Mouse (Mus musculus) naive thymus-derived CD4-positive, alpha-beta T cell, adult 2 months (primary cell): ENCODE results near the gene Cabin1.
A peak's percentile ranks its signal among the peaks of the same experiment; 100 is the strongest.

ENCODE experiments used
- DNase-seq: peaks from one replicate; pipeline ENCODE4 v3.0.0-alpha.2; 2011; ENCODE audit warnings: low read depth

Gene Cabin1

DNA sequence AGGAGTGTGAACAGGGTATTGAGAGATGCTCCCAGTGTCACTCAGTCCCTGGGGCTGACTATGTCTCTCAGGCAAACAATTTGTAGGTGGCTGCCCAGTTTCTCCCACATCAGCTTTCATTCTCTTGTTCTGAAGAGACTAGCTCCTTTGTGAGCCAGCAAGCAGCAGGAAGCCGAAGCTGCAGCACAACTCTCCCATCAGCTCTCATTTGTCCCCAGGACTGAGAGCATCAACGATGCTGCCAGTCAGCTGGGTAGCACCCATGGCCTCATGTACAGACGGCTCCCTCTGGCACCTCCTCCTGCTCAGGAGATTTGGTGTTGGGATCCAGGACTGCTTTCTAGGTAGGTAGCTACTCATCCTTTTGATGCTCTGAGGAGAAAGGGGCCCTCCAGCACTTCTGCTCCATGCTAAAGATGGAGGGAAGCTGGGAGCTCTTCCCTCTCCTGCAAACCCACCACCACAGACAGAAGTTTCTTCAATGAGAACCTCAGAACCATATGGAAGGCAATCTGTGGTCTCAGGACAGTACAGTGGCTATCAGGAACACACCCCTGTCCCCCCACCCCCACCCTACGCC, 97.6 kb downstream of the Cabin1 start:
- peak; percentile 53 for DNase-seq

DNA sequence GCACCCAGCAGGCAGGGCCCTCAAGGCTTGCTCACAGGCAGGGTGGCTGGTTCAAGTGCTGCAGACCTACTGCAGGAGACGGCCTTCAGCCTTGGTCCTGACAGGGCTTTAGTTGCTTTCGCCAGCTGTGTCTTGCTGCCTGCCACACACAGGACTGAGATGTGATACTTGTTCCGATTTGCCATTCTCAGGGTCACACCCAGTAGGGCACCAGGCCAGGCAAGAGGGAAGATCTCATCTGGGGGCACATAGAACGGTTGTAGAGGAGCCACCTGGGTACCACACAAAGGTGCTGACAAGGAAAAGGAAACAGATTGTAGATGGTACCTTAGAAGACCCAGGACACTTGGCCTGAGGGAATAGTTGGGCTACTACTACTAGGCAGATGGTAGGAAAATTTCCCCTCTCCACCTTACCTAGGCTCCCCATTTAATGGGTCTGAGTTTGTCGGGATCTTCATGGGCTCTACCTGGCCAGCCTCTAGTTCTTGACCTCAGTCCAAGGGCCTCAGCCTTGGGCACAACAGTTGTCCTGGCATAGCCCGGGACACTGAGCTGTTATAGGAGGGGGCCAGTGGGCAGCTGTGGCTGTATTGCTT, 99.4 kb downstream of the Cabin1 start:
- no peak for DNase-seq

DNA sequence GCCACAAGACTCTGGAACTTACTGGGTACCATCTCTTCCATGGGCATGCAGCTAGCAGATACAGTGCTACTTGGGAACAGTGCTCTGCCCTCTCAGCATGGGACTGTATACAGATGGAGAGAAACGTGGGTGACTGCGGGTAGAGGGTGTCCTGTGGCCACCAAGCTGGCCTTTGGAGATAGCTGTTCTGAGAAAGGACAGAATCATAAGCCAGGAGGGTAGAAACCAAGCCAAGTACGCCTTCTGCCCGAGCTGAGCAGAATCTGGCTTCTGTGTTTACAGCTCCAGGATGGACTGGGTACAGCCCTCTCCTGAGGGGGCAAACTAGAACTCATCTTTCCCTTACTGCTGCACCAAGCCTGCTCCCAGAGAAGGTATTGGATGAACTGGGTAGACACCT, 101.6 kb downstream of the Cabin1 start:
- no peak for DNase-seq

DNA sequence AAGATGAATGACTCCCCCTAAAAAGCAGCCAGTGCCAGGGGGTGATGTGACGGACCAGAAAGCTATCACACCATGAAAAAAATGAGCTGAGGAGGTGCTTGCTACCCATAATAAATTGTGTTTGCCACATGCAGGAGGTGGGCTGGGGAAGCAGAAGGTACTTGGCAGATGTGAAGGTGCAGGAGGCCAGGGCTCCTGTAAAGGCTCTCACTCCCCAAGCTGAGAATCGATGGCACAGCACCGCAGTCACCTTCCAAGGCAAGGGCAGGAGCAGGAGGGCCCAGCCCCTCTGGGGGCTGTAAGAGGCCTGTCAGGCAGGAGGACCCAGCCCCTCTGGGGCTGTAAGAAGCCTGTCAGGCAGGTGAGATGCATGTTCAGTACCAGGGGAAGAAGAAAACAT, 102.3 kb downstream of the Cabin1 start:
- no peak for DNase-seq

DNA sequence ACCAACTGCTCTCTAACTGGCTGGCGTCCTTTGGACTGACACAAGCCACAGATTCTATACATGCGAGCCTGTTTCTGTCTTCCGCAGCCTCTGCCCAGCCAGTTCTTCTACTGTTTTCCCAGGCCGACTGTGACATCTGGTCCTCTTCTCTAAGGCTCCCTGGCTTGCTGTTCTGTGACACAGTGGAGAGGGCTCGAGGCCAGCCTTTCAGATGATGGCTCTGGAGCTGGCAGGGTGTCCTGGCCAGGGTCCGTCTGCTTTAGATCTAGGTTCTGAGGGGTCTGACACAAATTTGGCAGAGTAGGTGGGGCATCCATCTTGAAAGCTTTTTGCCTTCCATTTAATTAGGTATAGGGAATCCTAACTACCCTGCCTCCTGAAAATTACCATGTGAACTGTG, 102.8 kb downstream of the Cabin1 start:
- DNase-seq = no peak

DNA sequence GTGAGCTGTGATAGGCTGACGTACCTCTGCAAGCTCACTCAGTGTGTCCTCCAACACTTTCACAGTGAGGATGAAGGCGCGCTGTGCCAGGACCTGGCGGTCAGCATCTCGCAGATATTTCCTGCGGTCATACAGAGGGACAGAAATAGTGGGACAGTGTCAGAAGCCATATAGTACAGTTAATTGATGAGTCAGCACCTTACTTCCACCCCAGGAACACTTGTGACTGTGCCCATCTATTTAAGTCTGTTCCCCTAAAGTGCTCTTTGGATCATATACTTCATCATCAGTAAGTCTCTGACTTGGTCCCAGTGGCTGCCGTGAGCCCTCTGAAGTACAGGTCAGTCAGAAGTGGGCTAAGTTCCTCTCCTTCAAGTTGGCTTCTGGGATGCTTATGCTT, 106.4 kb downstream of the Cabin1 start:
- DNase-seq = no peak

DNA sequence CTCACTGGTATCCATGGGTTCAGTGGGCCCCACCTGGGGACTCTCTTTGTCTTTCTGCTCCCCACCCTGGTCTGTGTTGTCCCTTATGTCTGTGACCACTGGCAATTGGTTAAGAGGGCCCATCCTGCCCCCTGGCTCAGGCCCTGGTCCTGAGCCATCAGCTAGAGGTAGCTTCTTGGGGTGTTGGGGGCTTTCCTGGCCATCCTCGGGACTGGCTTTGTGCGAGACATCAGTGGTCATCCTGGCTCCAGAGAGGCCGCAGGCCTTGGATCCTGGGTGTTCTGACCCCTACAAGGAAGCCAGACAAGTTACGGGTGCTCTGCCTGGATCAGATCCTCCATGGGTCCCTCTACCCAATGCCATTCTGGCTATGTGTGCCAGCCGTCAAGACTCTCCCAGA, 107.0 kb downstream of the Cabin1 start:
- no peak for DNase-seq

DNA sequence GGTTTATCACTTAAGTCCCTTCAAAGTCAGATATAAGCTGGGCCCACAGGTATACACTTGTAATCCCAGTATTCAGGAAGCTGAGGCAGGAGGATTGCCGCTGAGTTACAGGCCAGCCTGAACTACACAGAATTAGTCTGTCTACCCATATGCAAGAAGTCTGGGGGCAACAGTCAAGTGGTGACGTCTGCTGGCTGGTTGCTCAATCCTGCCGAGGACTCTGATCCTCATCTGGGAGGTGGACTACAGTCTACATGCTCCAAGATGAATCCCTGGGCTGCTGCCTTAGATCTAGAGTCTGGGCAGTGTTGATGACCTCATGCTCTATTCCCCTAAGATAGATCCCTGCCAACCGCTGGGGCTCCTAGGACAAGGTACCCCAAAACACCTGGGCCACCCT, 110.1 kb downstream of the Cabin1 start:
- no peak for DNase-seq

DNA sequence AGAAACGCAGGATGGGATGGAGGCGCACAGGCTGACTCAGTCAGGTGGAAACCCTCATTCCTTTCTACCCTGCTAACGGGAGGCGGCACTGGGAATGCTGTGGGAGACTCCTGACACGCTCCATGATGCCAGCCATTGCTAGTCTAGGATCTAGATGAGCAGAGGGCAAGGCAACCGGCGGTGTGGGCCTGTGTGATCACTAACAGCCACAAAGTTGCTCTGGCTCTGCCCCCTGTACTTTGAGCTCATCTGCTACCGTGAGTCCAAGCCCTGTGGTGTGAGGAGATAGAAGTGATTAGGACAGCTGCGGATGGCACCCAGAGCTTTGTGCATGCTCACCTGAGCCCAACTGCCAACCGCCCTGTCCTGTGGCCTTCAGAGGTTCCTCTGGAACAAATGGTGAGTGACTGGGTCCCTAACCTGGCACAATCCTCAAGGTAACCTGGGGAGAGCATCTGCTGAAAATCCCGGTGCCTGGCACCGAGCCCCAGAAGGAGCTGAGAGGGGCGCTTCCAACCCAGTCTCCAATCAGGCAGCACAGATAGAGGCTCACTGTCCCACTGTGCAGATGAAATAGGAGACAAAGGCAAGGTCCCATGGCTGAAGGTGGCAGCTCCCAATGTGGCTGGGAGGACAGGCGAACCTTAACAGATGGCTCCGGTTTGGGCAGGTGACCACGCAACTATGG, 112.6 kb downstream of the Cabin1 start:
- DNase-seq = no peak

DNA sequence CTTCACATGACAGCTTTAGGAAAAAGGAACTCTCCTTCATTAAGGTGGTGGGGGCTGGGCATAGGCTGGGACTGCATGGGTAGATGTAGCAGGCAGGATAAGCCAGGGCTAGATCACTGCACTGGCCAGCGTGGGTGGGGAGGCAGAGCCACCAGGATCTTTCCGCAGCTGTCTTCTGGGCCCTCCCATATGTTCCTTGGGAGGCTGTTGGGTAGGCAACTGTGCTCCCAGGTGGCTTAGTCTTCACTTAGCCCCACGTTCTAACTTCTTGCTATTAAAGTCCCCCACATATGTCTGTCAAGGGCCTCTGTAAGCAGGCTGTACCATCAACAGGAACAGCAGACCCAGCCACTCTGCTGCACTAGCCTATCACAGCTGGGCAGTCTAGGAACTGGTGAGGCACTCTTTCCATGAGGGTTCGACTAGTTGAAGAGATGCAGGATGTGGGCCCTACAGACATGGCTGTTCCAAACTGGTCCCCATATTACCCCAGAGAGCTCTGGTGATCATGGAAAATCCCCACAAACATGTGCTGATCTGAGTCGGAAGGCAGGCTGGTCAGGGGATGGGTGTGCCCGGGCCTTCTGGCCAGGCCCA, 113.7 kb downstream of the Cabin1 start:
- DNase-seq = no peak

DNA sequence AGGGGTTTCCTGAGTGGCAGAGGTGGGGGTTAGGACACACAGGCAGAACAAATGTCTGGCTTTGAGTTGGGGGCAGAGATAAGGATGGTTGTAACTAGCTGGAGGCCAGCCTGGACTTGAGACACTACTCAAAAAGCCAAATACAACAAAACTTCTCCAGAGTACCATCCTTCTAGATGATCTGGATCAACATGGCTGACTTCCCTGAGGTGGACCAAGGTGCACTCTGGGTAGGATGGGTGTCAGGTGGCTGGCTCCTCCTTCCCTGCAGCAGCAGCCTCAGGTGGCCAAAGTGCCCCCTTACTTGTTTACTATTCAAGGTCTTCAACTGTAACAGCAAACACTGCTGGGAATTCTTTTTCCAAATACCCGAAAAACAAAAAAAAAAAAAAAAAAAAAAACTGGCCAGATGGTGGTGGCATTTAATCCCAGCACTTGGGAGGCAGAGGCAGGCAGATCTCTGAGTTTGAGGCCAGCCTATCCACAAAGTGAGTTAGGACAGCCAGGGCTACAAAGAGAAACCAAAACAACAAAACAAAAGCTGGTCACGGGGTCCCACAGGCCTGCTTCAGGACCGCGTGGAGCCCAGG, 114.6 kb downstream of the Cabin1 start:
- no peak for DNase-seq

DNA sequence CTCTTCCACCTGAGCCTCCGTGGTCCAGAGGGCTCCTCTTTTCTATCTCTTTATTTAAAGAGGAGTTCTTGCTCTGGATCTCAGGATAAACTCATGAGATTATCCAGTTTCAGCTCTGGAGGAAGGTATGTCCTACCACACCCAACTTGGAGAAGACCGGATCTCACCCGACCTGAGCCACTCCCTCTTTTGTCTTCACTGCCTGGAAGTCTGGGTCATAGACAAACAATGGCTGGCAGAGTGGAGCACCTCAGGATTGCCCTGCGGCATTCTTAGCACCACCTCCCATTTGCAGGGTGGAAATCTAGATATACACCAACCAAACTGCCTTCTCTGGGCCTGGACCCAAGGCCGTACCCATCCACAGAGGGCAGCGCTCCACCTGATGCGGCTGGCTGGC, 115.1 kb downstream of the Cabin1 start:
- no peak for DNase-seq

DNA sequence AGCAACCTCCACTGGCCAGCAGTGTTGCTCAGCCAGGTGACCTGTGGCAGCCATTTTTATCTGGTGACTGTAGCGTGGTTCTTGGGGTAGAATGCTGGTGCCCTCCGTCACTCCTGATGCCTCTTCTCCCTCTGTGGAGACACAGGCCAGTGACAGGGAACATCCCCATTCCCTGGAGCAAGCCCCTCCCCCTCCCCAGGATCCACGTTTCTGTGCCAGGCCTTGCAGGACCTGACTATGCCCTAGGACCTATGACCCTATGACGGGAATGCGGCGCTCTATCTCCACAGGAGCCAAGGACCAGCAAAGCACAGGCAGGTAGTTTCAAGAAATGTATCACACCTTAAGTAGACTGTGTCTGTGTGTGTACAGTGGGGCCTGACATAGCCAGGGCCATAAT, 116.0 kb downstream of the Cabin1 start:
- no peak for DNase-seq

DNA sequence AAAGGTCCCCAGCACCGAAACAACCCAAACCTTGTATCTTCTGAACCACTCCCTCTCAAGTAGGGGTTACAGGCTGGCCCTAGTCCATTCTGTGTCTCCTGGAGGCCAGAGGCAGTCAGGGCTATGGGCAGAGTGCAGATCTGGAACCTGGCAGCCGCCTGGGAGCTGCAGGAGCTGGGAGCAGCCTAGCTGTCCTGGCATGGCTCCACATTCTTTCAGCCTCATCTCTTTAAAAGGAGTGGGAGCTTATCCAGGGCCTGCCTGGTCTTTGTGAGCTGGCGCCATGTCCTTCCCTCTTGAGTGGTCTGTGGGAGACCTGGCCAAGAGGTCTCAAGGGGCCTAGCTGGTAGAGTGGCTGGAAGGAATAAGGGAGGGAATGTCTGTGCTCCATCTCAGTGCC, 116.8 kb downstream of the Cabin1 start:
- DNase-seq = no peak

DNA sequence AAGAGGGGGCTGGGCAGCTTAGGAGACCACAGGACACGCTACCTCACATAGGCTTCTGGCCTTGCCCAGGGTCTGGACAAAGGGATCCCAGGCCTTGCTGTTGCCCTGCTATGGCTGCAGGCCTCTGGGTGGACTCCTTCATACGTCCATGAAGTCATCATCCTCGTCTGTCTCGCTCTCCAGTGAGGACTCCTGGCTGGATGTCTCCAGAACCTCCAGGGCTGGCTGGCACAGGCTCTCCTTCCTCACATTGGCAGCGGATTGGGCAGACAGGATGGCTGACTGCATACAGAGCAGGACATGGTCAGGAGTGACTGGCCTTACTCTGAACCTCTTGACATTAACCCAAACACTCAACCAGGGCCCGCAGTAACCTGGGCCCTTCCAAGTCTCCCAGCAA, 117.7 kb downstream of the Cabin1 start:
- no peak for DNase-seq

DNA sequence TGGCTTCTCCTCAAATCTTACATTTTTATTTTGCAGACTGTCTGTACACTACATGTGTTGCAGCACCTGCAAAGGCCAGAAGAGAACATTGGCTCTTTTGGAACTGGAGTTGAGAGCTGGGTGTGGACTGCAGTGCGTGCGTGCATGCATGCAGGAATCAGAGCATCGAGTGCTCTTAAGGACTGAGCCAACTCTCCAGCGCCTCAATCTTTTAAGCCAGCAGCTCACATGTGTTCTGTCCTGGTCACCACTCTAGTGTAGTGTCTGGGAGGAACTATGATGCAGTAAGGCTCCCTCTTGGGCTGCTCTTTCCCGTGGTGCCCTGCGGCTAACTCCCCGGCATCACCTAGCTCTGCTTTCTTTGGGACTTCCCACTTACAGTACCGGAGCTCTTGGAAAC, 118.5 kb downstream of the Cabin1 start:
- no peak for DNase-seq

DNA sequence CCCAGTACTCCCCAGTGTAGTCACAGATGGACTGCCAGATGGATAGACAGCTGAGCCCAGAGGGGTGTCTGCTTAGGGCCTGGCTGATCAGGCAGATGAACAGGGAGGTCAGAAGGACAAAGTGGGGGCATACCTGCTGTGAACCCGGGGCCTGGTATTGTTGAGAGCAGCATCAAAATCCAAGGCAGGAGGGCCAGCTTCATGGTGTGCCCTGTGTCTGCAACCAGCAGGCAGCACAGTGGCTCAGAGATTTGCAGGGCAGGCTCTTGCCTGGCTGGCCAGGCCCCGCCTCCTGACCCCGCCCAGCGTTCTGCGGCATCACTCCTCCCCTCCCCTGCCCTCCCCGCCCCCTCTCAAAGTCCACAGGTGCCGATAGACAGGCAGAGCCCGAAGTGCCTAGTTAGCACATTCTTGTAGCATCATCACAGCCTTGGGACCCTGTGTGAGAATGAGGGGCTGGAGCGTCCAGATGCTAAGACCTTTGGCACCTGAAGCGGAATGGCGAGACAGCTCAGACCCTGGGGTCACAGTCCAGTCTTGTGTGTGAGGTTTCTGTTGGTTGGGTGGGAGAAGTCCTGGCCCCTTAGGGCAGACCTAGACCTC, 120.3 kb downstream of the Cabin1 start, which contains the start of gene Susd2:
TSS of gene Susd2 (minus strand) at position 268 of the 603 bp plus-strand sequence.
- peak; percentile 76 for DNase-seq

DNA sequence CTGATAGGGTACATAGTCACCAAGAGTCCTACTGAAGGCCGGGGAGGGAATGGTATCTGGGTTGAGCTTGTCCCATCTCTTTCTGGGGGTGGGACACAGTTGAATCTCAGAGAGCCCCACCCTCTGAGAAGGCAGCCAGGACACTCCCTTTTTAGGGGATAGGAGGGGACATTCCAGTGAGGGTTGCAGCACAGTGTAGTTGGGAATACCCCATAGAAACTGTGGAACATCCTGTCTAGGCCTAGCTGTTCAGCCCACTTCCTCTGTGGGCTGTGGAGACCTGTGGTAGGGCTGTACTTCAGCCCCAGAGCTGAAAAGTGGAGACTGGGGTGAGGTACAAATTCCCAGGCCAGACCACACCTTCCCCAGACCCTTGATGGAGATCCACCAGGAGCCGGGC, 121.2 kb downstream of the Cabin1 start:
- DNase-seq = peak; percentile 22

DNA sequence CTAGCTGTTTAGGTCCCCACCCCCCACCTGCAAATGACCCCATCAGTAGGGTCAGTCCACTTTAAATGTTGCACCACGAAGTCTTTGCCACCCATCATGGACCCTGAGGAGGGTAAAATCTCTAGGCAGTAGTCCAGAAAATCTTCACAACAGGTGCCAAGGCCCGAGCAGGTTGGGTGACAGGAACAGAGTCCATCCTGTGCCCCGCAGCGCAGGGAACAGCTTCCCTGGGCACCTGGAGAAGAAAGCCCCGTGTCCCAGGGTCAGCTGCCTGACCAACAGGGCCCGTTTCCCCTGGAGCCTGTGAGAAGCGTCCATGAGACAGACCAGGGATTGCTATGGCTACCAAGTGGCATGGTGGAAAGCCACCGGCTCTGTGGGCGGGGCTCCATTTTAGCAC, 121.7 kb downstream of the Cabin1 start:
- no peak for DNase-seq

DNA sequence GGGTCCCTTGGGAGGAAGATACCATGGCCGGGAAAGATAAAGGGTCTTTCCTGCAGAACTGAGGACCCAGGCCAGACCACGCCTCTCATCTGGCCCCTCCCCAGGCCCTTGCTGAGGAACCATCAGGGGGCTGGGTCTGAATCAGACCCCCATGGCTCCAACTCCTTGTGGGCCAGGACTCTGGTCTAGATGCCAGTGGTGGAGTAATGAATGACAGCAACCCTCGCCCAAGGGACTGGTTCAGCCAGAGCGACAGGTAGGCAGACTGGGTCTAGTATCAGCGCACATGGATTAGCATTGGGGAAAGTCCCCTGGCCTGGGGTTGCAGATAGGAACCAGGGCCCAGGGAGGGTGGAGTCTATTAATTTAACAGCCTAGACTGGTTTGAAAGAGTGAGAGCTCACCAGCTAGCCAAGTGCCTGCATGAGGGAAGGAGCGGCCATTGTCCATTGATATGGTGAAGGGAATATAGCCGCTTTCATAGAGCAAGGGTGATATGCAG, 122.4 kb downstream of the Cabin1 start:
- DNase-seq = no peak

DNA sequence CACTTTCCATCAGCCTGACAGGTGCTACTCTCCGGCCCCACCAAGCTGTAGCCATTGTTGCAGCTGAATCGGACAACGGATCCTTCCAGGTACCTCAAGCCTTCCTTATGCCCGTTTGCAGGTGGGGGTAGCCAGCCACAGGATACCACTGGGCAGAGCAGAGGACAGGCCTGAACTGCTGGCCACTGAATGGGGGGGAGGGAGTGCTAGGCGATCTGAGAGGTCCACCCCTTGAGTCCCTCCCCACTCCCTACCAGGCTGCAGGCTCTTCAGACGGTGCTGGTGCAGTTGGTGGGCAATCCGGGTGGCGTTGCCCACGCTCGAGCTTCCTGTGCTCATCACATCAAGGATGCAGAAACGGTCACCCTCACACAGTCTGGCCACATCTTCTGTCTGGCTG, 126.4 kb downstream of the Cabin1 start:
- no peak for DNase-seq

DNA sequence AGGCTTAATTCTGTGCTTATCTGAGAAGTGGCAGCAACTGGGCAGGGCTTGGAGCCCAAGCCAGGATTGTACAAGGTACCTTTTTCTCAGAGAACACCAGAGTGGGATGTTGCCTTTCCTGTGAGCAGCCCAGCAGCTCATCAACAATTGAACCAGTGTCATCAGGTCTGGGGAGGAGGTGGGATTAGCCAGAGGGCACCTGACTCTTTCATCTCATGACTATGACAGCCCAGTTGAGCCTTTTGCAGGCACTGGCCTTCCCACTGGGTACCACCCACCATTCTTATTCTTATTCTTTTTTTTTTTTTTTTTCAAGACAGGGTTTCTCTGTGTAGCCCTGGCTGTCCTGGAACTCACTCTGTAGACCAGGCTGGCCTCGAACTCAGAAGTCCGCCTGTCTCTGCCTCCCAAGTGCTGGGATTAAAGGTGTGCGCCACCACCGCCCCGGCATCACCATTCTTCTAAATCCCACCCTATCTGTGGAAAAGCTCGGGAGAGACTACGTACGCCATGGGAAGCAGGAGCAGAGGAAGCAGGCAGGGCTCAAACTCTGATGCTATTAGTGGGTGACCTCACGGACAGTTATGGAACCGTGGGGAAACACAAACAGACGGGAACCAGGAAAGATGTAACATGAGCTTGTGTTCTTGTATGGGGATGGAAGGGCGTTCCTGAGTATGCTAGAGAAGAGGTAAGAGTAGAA, 127.9 kb downstream of the Cabin1 start:
- DNase-seq = no peak
